Mouse (Mus musculus): ENCODE results near the gene Gm4952. TPM values are rescaled to one million over a fixed set of nuclear protein-coding genes. Genes with fewer than 3 reads are reported as not detected.

The Gm4952 gene
- polyA plus RNA-seq, 1 experiment from 2014 or later, result not detected

- H3K27me3 ChIP-seq (replicated peaks; ENCODE audit: insufficient read depth, low read length), result no peaks in the 10 kb centered on the region
- WGBS, result 63% methylated on average over 2 of the region's 2 CpGs
- DNase-seq (ENCODE audit: low spot score) (no peak), ATAC-seq (no peak)
- peaks cover 6% of the 10 kb centered on the region for H3K4me1 ChIP-seq (ENCODE audit: insufficient read depth, low read depth, low read length)
- H3K9me3 ChIP-seq (ENCODE audit: low read length), result no peaks in the 10 kb centered on the region
- no peak overlapping the region for H3K27ac ChIP-seq (ENCODE audit: low read length)
- TF ChIP-seq EP300 (IDR thresholded peaks at IDR 0.05) (no peak), CTCF (IDR thresholded peaks at IDR 0.05) (no peak)
- H3K9ac ChIP-seq (replicated peaks; ENCODE audit: low read depth), result no peak overlapping the region
- no peak overlapping the region for H3K4me2 ChIP-seq (replicated peaks; ENCODE audit: low read depth, low read length)
- H3K4me3 ChIP-seq (ENCODE audit: low read depth, low read length), result no peak overlapping the region
- no peaks in the 10 kb centered on the region for H3K36me3 ChIP-seq (ENCODE audit: insufficient read depth, low read length)
These were observed 28.9 kb upstream of the Gm4952 start for GRCm38 (mm10) chr19:12570866-12571265.

DNA sequence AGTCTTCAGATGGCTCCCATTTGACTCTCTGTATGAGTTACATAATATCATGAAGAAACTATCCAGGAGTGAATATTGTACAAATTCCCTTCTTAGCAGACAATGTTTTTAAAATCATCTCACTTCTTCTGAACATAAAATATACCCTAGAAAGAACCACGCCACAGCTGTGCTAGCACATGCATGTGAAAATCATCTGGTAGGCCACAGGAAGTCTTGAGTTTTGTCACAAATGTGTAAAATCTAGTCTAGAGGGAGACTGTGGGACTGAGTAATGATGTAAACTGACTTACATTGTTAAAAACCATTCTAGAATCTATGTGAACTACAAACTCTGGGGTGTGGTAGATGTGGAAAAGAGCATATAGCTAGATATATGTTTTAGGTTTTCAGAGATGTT is 28.1 kb upstream of the Gm4952 start:
- no peaks in the 10 kb centered on the region for H3K36me3 ChIP-seq (ENCODE audit: insufficient read depth, low read length)
- H3K27ac ChIP-seq (ENCODE audit: low read length), result no peak overlapping the region
- ATAC-seq (no peak), DNase-seq (ENCODE audit: low spot score) (no peak)
- TF ChIP-seq EP300 (IDR thresholded peaks at IDR 0.05), result no peak
- TF ChIP-seq CTCF (IDR thresholded peaks at IDR 0.05), result no peak
- WGBS, result 85% methylated on average over 1 of the region's 1 CpGs
- H3K4me1 ChIP-seq (ENCODE audit: insufficient read depth, low read depth, low read length), result peaks cover 6% of the 10 kb centered on the region
- H3K9ac ChIP-seq (replicated peaks; ENCODE audit: low read depth), result no peak overlapping the region
- H3K4me3 ChIP-seq (ENCODE audit: low read depth, low read length), result no peak overlapping the region
- H3K4me2 ChIP-seq (replicated peaks; ENCODE audit: low read depth, low read length), result no peak overlapping the region
- H3K9me3 ChIP-seq (ENCODE audit: low read length), result no peaks in the 10 kb centered on the region
- H3K27me3 ChIP-seq (replicated peaks; ENCODE audit: insufficient read depth, low read length), result no peaks in the 10 kb centered on the region

GRCm38 (mm10) chr19:12572614-12573265 is 27.0 kb upstream of the Gm4952 start:
- Histone ChIP-seq H3K4me2 (replicated peaks; ENCODE audit: low read depth, low read length) (peak overlapping the region; percentile 55), H3K27me3 (replicated peaks; ENCODE audit: insufficient read depth, low read length) (no peaks in the 10 kb centered on the region), H3K9me3 (ENCODE audit: low read length) (no peaks in the 10 kb centered on the region), H3K36me3 (ENCODE audit: insufficient read depth, low read length) (peaks cover 3% of the 10 kb centered on the region; the same call in 1 of the 2 replicates), H3K9ac (replicated peaks; ENCODE audit: low read depth) (no peak overlapping the region), H3K27ac (ENCODE audit: low read length) (no peak overlapping the region), H3K4me1 (ENCODE audit: insufficient read depth, low read depth, low read length) (peaks cover 6% of the 10 kb centered on the region), H3K4me3 (ENCODE audit: low read depth, low read length) (no peak overlapping the region)
- no peak for TF ChIP-seq CTCF (IDR thresholded peaks at IDR 0.05)
- no peak for TF ChIP-seq EP300 (IDR thresholded peaks at IDR 0.05)
- ATAC-seq (peak; percentile 0; the same call in 1 of the 2 replicates), DNase-seq (ENCODE audit: low spot score) (peak; percentile 21)
- WGBS, result 83% methylated on average over 1 of the region's 1 CpGs

DNA sequence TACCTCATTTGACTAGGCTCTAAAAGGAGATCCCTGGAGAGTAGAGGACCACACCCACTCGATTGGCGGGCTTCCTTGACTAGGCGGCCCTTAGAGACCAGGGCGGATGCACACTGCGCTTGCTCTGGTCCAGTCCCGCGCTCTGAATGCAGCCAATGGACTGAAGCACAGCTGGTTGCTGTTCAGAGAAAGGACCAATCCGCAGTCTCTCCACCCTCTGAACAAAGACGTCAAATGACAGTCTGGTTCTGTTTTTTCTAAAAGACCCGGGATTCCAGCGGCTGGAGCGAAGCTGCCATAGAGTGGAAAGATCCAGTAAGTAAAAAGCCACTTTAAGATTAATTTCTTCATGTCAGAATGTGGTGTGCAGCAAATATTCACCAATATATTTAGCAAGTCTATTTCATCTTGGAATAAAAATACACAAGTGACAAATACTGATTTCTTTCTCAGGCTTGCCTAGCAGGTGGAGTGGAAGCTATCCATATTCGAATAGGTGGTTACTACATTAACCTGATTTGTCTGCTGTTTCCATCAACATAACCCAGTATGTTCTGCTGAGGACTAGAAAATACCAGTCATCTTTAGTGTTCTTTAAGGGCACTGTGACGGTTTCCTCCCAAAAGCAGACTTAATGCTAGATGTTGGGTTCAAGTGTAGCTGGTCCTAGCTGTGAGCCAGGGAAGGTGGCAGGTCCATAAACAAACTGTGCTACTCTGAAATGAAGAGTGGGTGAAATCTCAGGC is 26.3 kb upstream of the Gm4952 start:
- H3K9ac ChIP-seq (replicated peaks; ENCODE audit: low read depth), result no peak overlapping the region
- peak overlapping the region; percentile 55 for H3K4me2 ChIP-seq (replicated peaks; ENCODE audit: low read depth, low read length)
- H3K4me3 ChIP-seq (ENCODE audit: low read depth, low read length), result peak overlapping the region; percentile 34
- peak overlapping the region; percentile 39 for H3K27ac ChIP-seq (ENCODE audit: low read length)
- no peaks in the 10 kb centered on the region for H3K27me3 ChIP-seq (replicated peaks; ENCODE audit: insufficient read depth, low read length)
- H3K9me3 ChIP-seq (ENCODE audit: low read length), result no peaks in the 10 kb centered on the region
- 4% methylated on average over 14 of the region's 14 CpGs for WGBS
- H3K4me1 ChIP-seq (ENCODE audit: insufficient read depth, low read depth, low read length), result peaks cover 6% of the 10 kb centered on the region
- ATAC-seq (peak; percentile 99), DNase-seq (ENCODE audit: low spot score) (peak; percentile 95)
- H3K36me3 ChIP-seq (ENCODE audit: insufficient read depth, low read length), result peaks cover 5% of the 10 kb centered on the region; the same call in 1 of the 2 replicates
- no peak for TF ChIP-seq CTCF (IDR thresholded peaks at IDR 0.05)
- no peak for TF ChIP-seq EP300 (IDR thresholded peaks at IDR 0.05)

GRCm38 (mm10) chr19:12574012-12574407 is 25.8 kb upstream of the Gm4952 start:
- peaks cover 6% of the 10 kb centered on the region for H3K4me1 ChIP-seq (ENCODE audit: insufficient read depth, low read depth, low read length)
- no peaks in the 10 kb centered on the region for H3K27me3 ChIP-seq (replicated peaks; ENCODE audit: insufficient read depth, low read length)
- H3K9ac ChIP-seq (replicated peaks; ENCODE audit: low read depth), result no peak overlapping the region
- 7% methylated on average over 5 of the region's 5 CpGs for WGBS
- peak overlapping the region; percentile 55 for H3K4me2 ChIP-seq (replicated peaks; ENCODE audit: low read depth, low read length)
- ATAC-seq, result peak; percentile 36
- H3K27ac ChIP-seq (ENCODE audit: low read length), result peak overlapping the region; percentile 39
- DNase-seq (ENCODE audit: low spot score), result peak; percentile 80
- peak overlapping the region; percentile 34 for H3K4me3 ChIP-seq (ENCODE audit: low read depth, low read length)
- H3K9me3 ChIP-seq (ENCODE audit: low read length), result no peaks in the 10 kb centered on the region
- peaks cover 5% of the 10 kb centered on the region; the same call in 1 of the 2 replicates for H3K36me3 ChIP-seq (ENCODE audit: insufficient read depth, low read length)
- no peak for TF ChIP-seq CTCF (IDR thresholded peaks at IDR 0.05)
- peak; percentile 38 for TF ChIP-seq EP300 (IDR thresholded peaks at IDR 0.05)

GRCm38 (mm10) chr19:12575107-12575506 is 24.7 kb upstream of the Gm4952 start:
- Histone ChIP-seq H3K36me3 (ENCODE audit: insufficient read depth, low read length) (peaks cover 5% of the 10 kb centered on the region; the same call in 1 of the 2 replicates), H3K27me3 (replicated peaks; ENCODE audit: insufficient read depth, low read length) (no peaks in the 10 kb centered on the region), H3K4me2 (replicated peaks; ENCODE audit: low read depth, low read length) (no peak overlapping the region), H3K9ac (replicated peaks; ENCODE audit: low read depth) (no peak overlapping the region), H3K4me3 (ENCODE audit: low read depth, low read length) (no peak overlapping the region), H3K4me1 (ENCODE audit: insufficient read depth, low read depth, low read length) (peaks cover 6% of the 10 kb centered on the region), H3K27ac (ENCODE audit: low read length) (no peak overlapping the region), H3K9me3 (ENCODE audit: low read length) (no peaks in the 10 kb centered on the region)
- WGBS, result 51% methylated on average over 7 of the region's 7 CpGs
- TF ChIP-seq CTCF (IDR thresholded peaks at IDR 0.05) (no peak), EP300 (IDR thresholded peaks at IDR 0.05) (no peak)
- ATAC-seq (no peak), DNase-seq (ENCODE audit: low spot score) (peak; percentile 14)

Data from lung, postnatal 0 days (tissue).